Comparison of ENCODE assay signal across 9 mouse cellular contexts in the genomic region with DNA sequence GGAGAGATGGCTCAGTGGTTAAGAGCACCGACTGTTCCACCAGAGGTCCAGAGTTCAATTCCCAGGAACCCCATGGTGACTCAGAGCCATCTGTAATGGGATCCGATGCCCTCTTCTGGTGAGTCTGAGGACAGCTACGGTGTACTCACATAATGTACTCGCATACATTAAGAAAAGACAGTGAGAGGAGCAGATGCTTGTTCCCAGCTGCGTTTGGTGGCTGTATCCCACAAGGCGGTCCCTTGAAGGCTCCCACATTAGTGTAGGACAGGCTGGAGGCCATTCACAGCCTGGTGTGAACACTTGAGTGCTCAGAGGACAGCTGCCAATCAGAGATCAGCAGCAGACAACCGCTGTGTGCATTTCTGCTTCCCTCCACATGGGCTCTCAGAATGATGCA. TPM values are rescaled to one million over a fixed set of nuclear protein-coding genes. Genes with fewer than 3 reads are reported as not detected.
DNase-seq lines count a peak whose midpoint lies in the region; ATAC-seq and TF ChIP-seq lines count a peak whose summit lies in the region.
"Had no signal": no experiment of that assay in that cellular context is flagged by ENCODE, and none has a peak within 500 bp of the region (broad histone marks: within the 10 kb centered on the region; RNA-seq: fewer than 3 reads in every experiment).

No protein-coding gene starts in this region.

- no peaks in the 10 kb centered on the region for H3K27me3 ChIP-seq in intestine, postnatal 0 days (replicated peaks; ENCODE audit: control insufficient read depth, insufficient read depth, low read length)
- H3K27me3 ChIP-seq in intestine, embryonic 15.5 days (replicated peaks) = no peaks in the 10 kb centered on the region

- ATAC-seq in intestine, postnatal 0 days = peak; percentile 29
- ATAC-seq in intestine, embryonic 15.5 days = no peak

- H3K27ac ChIP-seq in intestine, postnatal 0 days (ENCODE audit: low read depth, low read length) = no peak overlapping the region
- no peak overlapping the region for H3K27ac ChIP-seq in intestine, embryonic 15.5 days

- WGBS in intestine, postnatal 0 days = 64% methylated on average over 7 of the region's 7 CpGs
- 68% methylated on average over 7 of the region's 7 CpGs for WGBS in intestine, embryonic 15.5 days

- DNase-seq in thymus, postnatal 4 days = peak; percentile 13
- DNase-seq in thymus, adult 18-20 months = no peak
- DNase-seq in embryo, embryonic 10.5 days (ENCODE audit: low spot score) = peak; percentile 61
- DNase-seq in right cerebral cortex, postnatal 10 days (ENCODE audit: low spot score in 2 of 2) = no peak
- no peak for DNase-seq in testis, postnatal 10 days (ENCODE audit: low spot score)
- no peak for DNase-seq in MN1 (ENCODE audit: low spot score)
- DNase-seq: adrenal gland, postnatal 10 days had no signal

- 0 out of 2 replicates have a peak, but pooled peaks cover 4% of the 10 kb centered on the region for H3K4me1 ChIP-seq in intestine, postnatal 0 days (replicated peaks; ENCODE audit: control insufficient read depth, insufficient read depth, low read length)
- H3K4me1 ChIP-seq in intestine, embryonic 15.5 days (replicated peaks) = no peaks in the 10 kb centered on the region

- peaks cover 36% of the 10 kb centered on the region for H3K36me3 ChIP-seq in intestine, postnatal 0 days (ENCODE audit: control insufficient read depth, insufficient read depth)
- peaks cover 39% of the 10 kb centered on the region for H3K36me3 ChIP-seq in intestine, embryonic 15.5 days

- no peaks in the 10 kb centered on the region for H3K9me3 ChIP-seq in intestine, postnatal 0 days (ENCODE audit: control insufficient read depth)
- H3K9me3 ChIP-seq in intestine, embryonic 15.5 days = no peaks in the 10 kb centered on the region

- H3K4me2 ChIP-seq in intestine, postnatal 0 days (replicated peaks; ENCODE audit: low read depth) = no peak overlapping the region
- no peak overlapping the region for H3K4me2 ChIP-seq in intestine, embryonic 15.5 days (replicated peaks)

- no peak overlapping the region for H3K9ac ChIP-seq in intestine, postnatal 0 days (ENCODE audit: low read depth, low read length)
- H3K9ac ChIP-seq in intestine, embryonic 15.5 days = no peak overlapping the region

- TF ChIP-seq CTCF in intestine, postnatal 0 days (IDR thresholded peaks at IDR 0.05; ENCODE audit: low read depth) = peak; percentile 74

- no peak overlapping the region for H3K4me3 ChIP-seq in intestine, postnatal 0 days (ENCODE audit: low read depth, low read length)
- H3K4me3 ChIP-seq in intestine, embryonic 15.5 days (replicated peaks) = no peak overlapping the region

RNA-seq across cellular contexts. Expression of gene Chuk, which starts 4.4 kb away (rescaled TPM):
- 41.2 and 46.7 TPM in 2 replicates for polyA plus RNA-seq in intestine, postnatal 0 days (2015; fragmentation: Nextera tagmentation; extraction: Ambion mirVana)
- 38.8 and 40.2 TPM in 2 replicates for polyA plus RNA-seq in intestine, embryonic 15.5 days (2015; fragmentation: Nextera tagmentation; extraction: Ambion mirVana)

RNA-seq across cellular contexts. Expression of gene Cwf19l1, which starts 24.0 kb away (rescaled TPM):
- polyA plus RNA-seq in intestine, postnatal 0 days (2015; fragmentation: Nextera tagmentation; extraction: Ambion mirVana) = 10.7 and 12.5 TPM in 2 replicates
- polyA plus RNA-seq in intestine, embryonic 15.5 days (2015; fragmentation: Nextera tagmentation; extraction: Ambion mirVana) = 28.9 and 32.7 TPM in 2 replicates

RNA-seq across cellular contexts. Expression of gene Bloc1s2, which starts 34.5 kb away (rescaled TPM):
- polyA plus RNA-seq in intestine, postnatal 0 days (2015; fragmentation: Nextera tagmentation; extraction: Ambion mirVana) = 76.2 and 78.4 TPM in 2 replicates
- polyA plus RNA-seq in intestine, embryonic 15.5 days (2015; fragmentation: Nextera tagmentation; extraction: Ambion mirVana) = 87.8 and 91.9 TPM in 2 replicates

RNA-seq across cellular contexts. Expression of gene Erlin1, which starts 42.1 kb away (rescaled TPM):
- polyA plus RNA-seq in intestine, postnatal 0 days (2015; fragmentation: Nextera tagmentation; extraction: Ambion mirVana) = 21.0 and 24.3 TPM in 2 replicates
- 36.9 and 38.4 TPM in 2 replicates for polyA plus RNA-seq in intestine, embryonic 15.5 days (2015; fragmentation: Nextera tagmentation; extraction: Ambion mirVana)

Comparison
In these comparisons a context has a peak if more than half of its experiments do, and no peak if none do; other contexts are left out.
1. DNase-seq: peak in thymus, postnatal 4 days (single experiment) and embryo, embryonic 10.5 days (single experiment); none in thymus, adult 18-20 months (0 of 2), right cerebral cortex, postnatal 10 days (0 of 2), testis, postnatal 10 days (single experiment) and MN1 (single experiment).